Mouse (Mus musculus): ENCODE results near the gene Meaf6. TPM values are rescaled to one million over a fixed set of nuclear protein-coding genes. Genes with fewer than 3 reads are reported as not detected.

The Meaf6 gene
- polyA plus RNA-seq, 1 experiment, result 17.5 TPM

DNA sequence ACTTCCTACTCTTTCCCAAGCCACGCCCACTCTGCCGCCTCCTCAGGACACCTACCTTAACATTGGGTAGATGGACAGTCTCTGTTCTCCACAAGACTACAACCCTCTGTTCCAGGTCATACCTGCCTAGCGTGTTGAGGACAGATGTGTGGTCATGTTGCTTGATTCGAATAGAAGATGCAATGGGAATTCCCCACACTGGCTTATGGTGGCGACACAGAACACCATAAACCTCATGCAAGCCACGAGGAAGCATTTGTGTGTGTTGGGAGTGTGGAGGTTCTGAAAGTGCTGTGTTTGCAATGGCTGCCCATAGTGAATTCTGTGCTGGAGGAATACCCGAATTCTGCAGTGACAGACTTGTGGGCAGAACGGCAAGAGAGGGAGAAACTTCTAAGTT lies 21.1 kb upstream of the Meaf6 start:
- WGBS, result 70% methylated on average over 8 of the region's 8 CpGs

GRCm38 (mm10) chr4:125065517-125066307 lies 19.2 kb upstream of the Meaf6 start, which contains the start of gene Dnali1:
Gene Dnali1, minus strand, starts transcription at chr4:125065703.
- H3K27me3 ChIP-seq (replicated peaks; ENCODE audit: control insufficient read depth, insufficient read depth, low read length), result no peaks in the 10 kb centered on the region
- WGBS, result 1% methylated on average over 26 of the region's 26 CpGs
- peaks cover 6% of the 10 kb centered on the region; the same call in 1 of the 2 replicates for H3K4me1 ChIP-seq (ENCODE audit: control insufficient read depth, insufficient read depth, low read length)
- H3K36me3 ChIP-seq (ENCODE audit: control insufficient read depth, insufficient read depth, low read length), result 0 out of 2 replicates have a peak, but pooled peaks cover 2% of the 10 kb centered on the region
- H3K4me3 ChIP-seq (ENCODE audit: insufficient read depth, low read depth, low read length), result peak within 1 kb of the TSS; percentile 90
- H3K27ac ChIP-seq (ENCODE audit: insufficient read depth, low read depth, low read length), result no peak within 1 kb of the TSS
- DNase-seq, result peak; percentile 79
- TF ChIP-seq POLR2A (IDR thresholded peaks at IDR 0.05; ENCODE audit: low read depth, low read length) (no peak), CTCF (conservative IDR thresholded peaks at IDR 0.05; ENCODE audit: insufficient read depth, insufficient read length, low read depth, low read length) (no peak)

More for the DNA sequence above, 21.1 kb upstream of the Meaf6 start:
- TF ChIP-seq CTCF (conservative IDR thresholded peaks at IDR 0.05; ENCODE audit: insufficient read depth, insufficient read length, low read depth, low read length), result no peak
- TF ChIP-seq POLR2A (IDR thresholded peaks at IDR 0.05; ENCODE audit: low read depth, low read length), result no peak
- Histone ChIP-seq H3K4me3 (ENCODE audit: insufficient read depth, low read depth, low read length) (no peak overlapping the region), H3K36me3 (ENCODE audit: control insufficient read depth, insufficient read depth, low read length) (no peaks in the 10 kb centered on the region), H3K4me1 (ENCODE audit: control insufficient read depth, insufficient read depth, low read length) (peaks cover 6% of the 10 kb centered on the region; the same call in 1 of the 2 replicates), H3K27me3 (replicated peaks; ENCODE audit: control insufficient read depth, insufficient read depth, low read length) (no peaks in the 10 kb centered on the region), H3K27ac (ENCODE audit: insufficient read depth, low read depth, low read length) (no peak overlapping the region)
- no peak for DNase-seq

- H3K27me3 ChIP-seq (replicated peaks; ENCODE audit: control insufficient read depth, insufficient read depth, low read length), result no peaks in the 10 kb centered on the region
- H3K36me3 ChIP-seq (ENCODE audit: control insufficient read depth, insufficient read depth, low read length), result 0 out of 2 replicates have a peak, but pooled peaks cover 2% of the 10 kb centered on the region
- under 1% methylated on average over 78 of the region's 78 CpGs for WGBS
- DNase-seq, result peak; percentile 97
- TF ChIP-seq POLR2A (IDR thresholded peaks at IDR 0.05; ENCODE audit: low read depth, low read length) (peak; percentile 75), CTCF (conservative IDR thresholded peaks at IDR 0.05; ENCODE audit: insufficient read depth, insufficient read length, low read depth, low read length) (no peak)
- peaks cover 6% of the 10 kb centered on the region; the same call in 1 of the 2 replicates for H3K4me1 ChIP-seq (ENCODE audit: control insufficient read depth, insufficient read depth, low read length)
- 0 out of 2 replicates have a peak within 1 kb of the TSS, but pooled peaks have one; percentile 36 for H3K27ac ChIP-seq (ENCODE audit: insufficient read depth, low read depth, low read length)
- H3K4me3 ChIP-seq (ENCODE audit: insufficient read depth, low read depth, low read length), result peak within 1 kb of the TSS; percentile 90
These were observed 18.2 kb upstream of the Meaf6 start, which contains the start of gene Snip1 for GRCm38 (mm10) chr4:125066490-125067370. Gene Snip1, plus strand, starts transcription at chr4:125066672.

DNA sequence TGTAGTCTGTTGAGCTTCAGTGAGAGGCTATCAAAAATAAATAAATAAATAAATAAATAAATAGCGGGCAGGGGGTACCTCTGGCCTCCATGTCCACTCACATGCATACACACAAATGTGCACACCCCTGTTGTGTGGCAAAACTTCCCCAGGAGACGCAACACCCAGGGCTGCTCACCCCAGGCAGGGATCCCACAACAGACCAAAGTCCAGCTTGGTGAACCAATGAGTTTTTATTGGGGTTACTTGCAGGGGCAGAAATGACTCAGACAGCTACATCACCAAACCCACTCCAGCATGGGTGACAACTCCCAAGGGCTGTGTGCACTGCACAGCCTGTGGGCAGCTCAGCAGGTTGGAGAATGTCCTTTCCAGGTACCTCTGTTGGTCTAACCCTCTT lies 7.2 kb upstream of the Meaf6 start:
- H3K27me3 ChIP-seq (replicated peaks; ENCODE audit: control insufficient read depth, insufficient read depth, low read length), result no peaks in the 10 kb centered on the region
- no peaks in the 10 kb centered on the region for H3K4me1 ChIP-seq (ENCODE audit: control insufficient read depth, insufficient read depth, low read length)
- TF ChIP-seq CTCF (conservative IDR thresholded peaks at IDR 0.05; ENCODE audit: insufficient read depth, insufficient read length, low read depth, low read length), result no peak
- no peak for TF ChIP-seq POLR2A (IDR thresholded peaks at IDR 0.05; ENCODE audit: low read depth, low read length)
- no peak overlapping the region for H3K27ac ChIP-seq (ENCODE audit: insufficient read depth, low read depth, low read length)
- no peak overlapping the region for H3K4me3 ChIP-seq (ENCODE audit: insufficient read depth, low read depth, low read length)
- 79% methylated on average over 2 of the region's 2 CpGs for WGBS
- no peaks in the 10 kb centered on the region for H3K36me3 ChIP-seq (ENCODE audit: control insufficient read depth, insufficient read depth, low read length)
- DNase-seq, result peak; percentile 36

DNA sequence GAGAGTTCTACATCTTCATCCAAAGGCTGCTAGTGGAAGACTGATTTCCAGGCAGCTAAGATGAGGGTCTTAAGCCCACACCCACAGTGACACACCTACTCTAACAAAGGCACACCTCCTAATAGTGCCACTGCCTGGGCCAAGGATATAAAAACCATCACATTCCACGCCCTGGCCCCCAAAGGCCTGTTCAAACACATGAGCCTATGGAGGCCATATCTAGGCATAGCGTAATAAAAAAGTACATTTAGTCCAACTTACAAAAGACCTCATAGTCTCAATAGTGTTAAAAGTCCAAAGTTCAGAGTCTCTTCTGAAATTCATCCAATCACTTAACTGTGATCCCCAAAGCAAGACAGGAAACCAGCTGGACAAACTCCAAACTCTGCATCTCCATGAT lies 6.2 kb upstream of the Meaf6 start:
- Histone ChIP-seq H3K4me3 (ENCODE audit: insufficient read depth, low read depth, low read length) (no peak overlapping the region), H3K36me3 (ENCODE audit: control insufficient read depth, insufficient read depth, low read length) (no peaks in the 10 kb centered on the region), H3K27ac (ENCODE audit: insufficient read depth, low read depth, low read length) (no peak overlapping the region), H3K27me3 (replicated peaks; ENCODE audit: control insufficient read depth, insufficient read depth, low read length) (no peaks in the 10 kb centered on the region), H3K4me1 (ENCODE audit: control insufficient read depth, insufficient read depth, low read length) (no peaks in the 10 kb centered on the region)
- TF ChIP-seq POLR2A (IDR thresholded peaks at IDR 0.05; ENCODE audit: low read depth, low read length) (no peak), CTCF (conservative IDR thresholded peaks at IDR 0.05; ENCODE audit: insufficient read depth, insufficient read length, low read depth, low read length) (no peak)
- WGBS, result 92% methylated on average over 2 of the region's 2 CpGs
- no peak for DNase-seq

DNA sequence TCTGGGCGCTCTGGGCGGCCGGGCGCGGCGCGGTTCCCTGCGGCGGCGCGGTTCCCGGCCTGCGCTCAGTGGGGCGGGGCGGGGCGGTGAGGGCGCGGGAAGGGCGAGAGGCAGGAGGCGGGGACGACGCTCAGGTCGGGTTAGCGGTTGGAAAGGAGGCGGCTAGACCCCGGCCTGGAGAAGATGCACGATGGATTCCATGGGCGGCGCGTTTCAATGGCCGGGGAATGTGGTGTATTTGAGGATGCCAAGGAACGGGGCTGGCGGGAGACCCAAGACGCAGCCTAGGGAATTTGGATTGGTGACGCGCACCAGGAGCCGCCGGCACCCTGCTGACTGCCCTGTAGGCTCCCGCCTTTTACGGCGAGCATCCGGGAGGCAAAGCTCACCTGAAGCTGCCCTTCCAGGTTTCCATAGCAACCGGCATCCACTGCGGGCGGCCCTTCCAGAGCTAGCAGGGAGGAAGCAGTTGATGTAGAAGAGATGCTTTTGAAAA lies 460 bp downstream of the Meaf6 start:
- peak; percentile 83 for DNase-seq
- Histone ChIP-seq H3K27me3 (replicated peaks; ENCODE audit: control insufficient read depth, insufficient read depth, low read length) (no peaks in the 10 kb centered on the region), H3K4me3 (ENCODE audit: insufficient read depth, low read depth, low read length) (peak overlapping the region; percentile 77), H3K36me3 (ENCODE audit: control insufficient read depth, insufficient read depth, low read length) (no peaks in the 10 kb centered on the region), H3K27ac (ENCODE audit: insufficient read depth, low read depth, low read length) (peak overlapping the region; percentile 96), H3K4me1 (ENCODE audit: control insufficient read depth, insufficient read depth, low read length) (peaks cover 6% of the 10 kb centered on the region)
- TF ChIP-seq CTCF (conservative IDR thresholded peaks at IDR 0.05; ENCODE audit: insufficient read depth, insufficient read length, low read depth, low read length) (no peak), POLR2A (IDR thresholded peaks at IDR 0.05; ENCODE audit: low read depth, low read length) (no peak)
- WGBS, result under 1% methylated on average over 45 of the region's 45 CpGs
